Mouse (Mus musculus): ENCODE results near the gene Ets1. TPM values are rescaled to one million over a fixed set of nuclear protein-coding genes. Genes with fewer than 3 reads are reported as not detected.

Ets1 gene
- polyA plus RNA-seq, 1 experiment from 2014 or later, result 80.2 TPM

DNA sequence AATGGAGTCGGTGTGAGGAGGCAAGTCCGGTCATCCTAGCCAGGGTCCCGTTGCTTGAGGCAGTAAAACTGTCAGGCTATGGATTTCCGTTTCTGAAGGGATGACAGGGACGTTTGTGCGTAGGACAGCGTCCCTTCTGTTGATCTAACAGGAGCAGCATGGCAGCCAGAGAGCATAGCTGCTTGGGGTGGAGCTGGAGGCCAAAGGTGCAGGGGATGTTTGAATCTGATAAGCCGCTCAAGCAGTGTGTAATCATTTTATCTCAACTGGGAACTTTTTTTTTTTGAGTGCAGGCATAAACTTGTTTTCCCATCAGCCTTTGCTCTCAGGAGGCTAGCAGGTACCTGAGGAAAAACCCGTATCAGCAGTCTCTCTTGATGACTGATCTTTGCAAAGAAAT, 95.8 kb downstream of the Ets1 start:
- no peak overlapping the region for H3K4me2 ChIP-seq (replicated peaks; ENCODE audit: low read depth, low read length)
- H3K4me3 ChIP-seq (ENCODE audit: low read length), result no peak overlapping the region
- H3K36me3 ChIP-seq (ENCODE audit: insufficient read depth, low read length), result peaks cover 54% of the 10 kb centered on the region
- no peaks in the 10 kb centered on the region for H3K27me3 ChIP-seq (ENCODE audit: insufficient read depth, low read length)
- WGBS, result 19% methylated on average over 9 of the region's 9 CpGs
- H3K4me1 ChIP-seq (ENCODE audit: insufficient read depth, low read length), result peaks cover 16% of the 10 kb centered on the region
- H3K9me3 ChIP-seq (ENCODE audit: low read length), result no peaks in the 10 kb centered on the region
- no peak overlapping the region for H3K9ac ChIP-seq (replicated peaks; ENCODE audit: low read length)
- 0 out of 2 replicates have a peak, but pooled peaks have one; percentile 8 for ATAC-seq (ENCODE audit: low FRiP score, low TSS enrichment)
- no peak overlapping the region for H3K27ac ChIP-seq (ENCODE audit: low read length)

DNA sequence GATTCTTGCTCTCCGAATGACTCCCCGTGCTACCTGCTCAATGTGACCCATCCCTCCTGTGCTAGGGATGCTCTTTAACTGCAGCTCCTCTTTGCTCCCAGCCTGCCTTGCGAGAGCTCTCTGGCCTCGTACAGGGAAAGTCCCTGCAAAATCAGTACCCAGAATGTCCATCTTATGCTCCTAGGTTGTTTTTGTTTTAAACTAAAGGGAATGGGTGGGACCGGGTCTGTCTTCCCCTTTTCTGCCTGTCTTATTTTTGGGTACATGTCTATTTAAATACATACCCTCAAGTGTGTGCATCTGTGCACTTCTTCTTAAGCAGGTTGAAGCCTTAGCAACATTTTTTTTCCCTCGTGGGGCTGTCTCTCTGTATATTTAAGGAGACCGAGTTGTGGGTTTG, 99.0 kb downstream of the Ets1 start:
- Histone ChIP-seq H3K4me2 (replicated peaks; ENCODE audit: low read depth, low read length) (no peak overlapping the region), H3K36me3 (ENCODE audit: insufficient read depth, low read length) (peaks cover 59% of the 10 kb centered on the region), H3K4me1 (ENCODE audit: insufficient read depth, low read length) (peaks cover 12% of the 10 kb centered on the region), H3K4me3 (ENCODE audit: low read length) (no peak overlapping the region), H3K27me3 (ENCODE audit: insufficient read depth, low read length) (no peaks in the 10 kb centered on the region), H3K9me3 (ENCODE audit: low read length) (no peaks in the 10 kb centered on the region), H3K27ac (ENCODE audit: low read length) (no peak overlapping the region), H3K9ac (replicated peaks; ENCODE audit: low read length) (no peak overlapping the region)
- WGBS, result 94% methylated on average over 7 of the region's 7 CpGs
- ATAC-seq (ENCODE audit: low FRiP score, low TSS enrichment), result no peak

DNA sequence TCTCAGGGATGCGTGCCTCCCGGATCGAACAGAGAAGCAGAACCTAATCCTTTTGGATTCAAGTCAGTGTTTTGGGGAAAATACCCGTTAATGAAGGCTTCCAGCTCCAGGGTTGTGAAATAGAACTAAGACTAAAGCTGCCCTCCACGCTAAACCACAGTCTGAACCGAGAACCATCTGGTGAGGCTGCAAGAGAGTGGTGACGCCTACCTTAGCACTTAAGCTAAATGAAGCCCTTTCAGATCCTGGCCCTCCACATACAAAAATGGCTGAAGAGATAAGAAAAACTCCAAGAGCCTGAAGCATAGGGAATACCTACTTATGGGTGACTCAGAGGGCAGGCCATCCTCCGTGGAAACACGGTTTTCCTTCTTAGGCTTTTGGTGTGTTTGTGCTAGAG, 100.0 kb downstream of the Ets1 start:
- H3K4me2 ChIP-seq (replicated peaks; ENCODE audit: low read depth, low read length), result no peak overlapping the region
- 85% methylated on average over 9 of the region's 9 CpGs for WGBS
- no peaks in the 10 kb centered on the region for H3K9me3 ChIP-seq (ENCODE audit: low read length)
- no peaks in the 10 kb centered on the region for H3K27me3 ChIP-seq (ENCODE audit: insufficient read depth, low read length)
- no peak overlapping the region for H3K27ac ChIP-seq (ENCODE audit: low read length)
- no peak overlapping the region for H3K4me3 ChIP-seq (ENCODE audit: low read length)
- no peak for ATAC-seq (ENCODE audit: low FRiP score, low TSS enrichment)
- no peak overlapping the region for H3K9ac ChIP-seq (replicated peaks; ENCODE audit: low read length)
- peaks cover 13% of the 10 kb centered on the region for H3K4me1 ChIP-seq (ENCODE audit: insufficient read depth, low read length)
- peaks cover 61% of the 10 kb centered on the region for H3K36me3 ChIP-seq (ENCODE audit: insufficient read depth, low read length)

DNA sequence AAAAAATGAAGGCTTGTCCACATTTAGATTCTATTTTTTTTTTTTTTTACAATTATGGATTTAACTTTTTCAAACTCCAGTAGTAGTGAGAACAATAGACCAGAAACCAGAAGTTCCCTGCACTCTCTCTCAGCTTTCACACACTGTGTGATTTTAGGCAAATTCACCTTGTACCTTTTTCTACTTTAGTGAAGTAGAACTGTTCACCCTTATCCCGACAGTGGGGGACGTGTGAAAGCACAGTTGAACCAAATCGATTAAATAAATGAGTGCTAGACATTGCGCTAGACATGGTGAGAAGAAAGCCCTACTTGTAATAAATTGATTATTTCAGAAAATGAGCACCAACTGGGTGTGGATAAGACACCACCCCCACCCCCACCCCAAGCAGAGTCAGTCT, 104.0 kb downstream of the Ets1 start:
- no peaks in the 10 kb centered on the region for H3K27me3 ChIP-seq (ENCODE audit: insufficient read depth, low read length)
- peaks cover 44% of the 10 kb centered on the region for H3K4me1 ChIP-seq (ENCODE audit: insufficient read depth, low read length)
- ATAC-seq (ENCODE audit: low FRiP score, low TSS enrichment), result no peak
- H3K27ac ChIP-seq (ENCODE audit: low read length), result no peak overlapping the region
- H3K4me2 ChIP-seq (replicated peaks; ENCODE audit: low read depth, low read length), result no peak overlapping the region
- WGBS, result 90% methylated on average over 4 of the region's 4 CpGs
- H3K4me3 ChIP-seq (ENCODE audit: low read length), result no peak overlapping the region
- H3K9ac ChIP-seq (replicated peaks; ENCODE audit: low read length), result no peak overlapping the region
- no peaks in the 10 kb centered on the region for H3K9me3 ChIP-seq (ENCODE audit: low read length)
- peaks cover 33% of the 10 kb centered on the region for H3K36me3 ChIP-seq (ENCODE audit: insufficient read depth, low read length)

DNA sequence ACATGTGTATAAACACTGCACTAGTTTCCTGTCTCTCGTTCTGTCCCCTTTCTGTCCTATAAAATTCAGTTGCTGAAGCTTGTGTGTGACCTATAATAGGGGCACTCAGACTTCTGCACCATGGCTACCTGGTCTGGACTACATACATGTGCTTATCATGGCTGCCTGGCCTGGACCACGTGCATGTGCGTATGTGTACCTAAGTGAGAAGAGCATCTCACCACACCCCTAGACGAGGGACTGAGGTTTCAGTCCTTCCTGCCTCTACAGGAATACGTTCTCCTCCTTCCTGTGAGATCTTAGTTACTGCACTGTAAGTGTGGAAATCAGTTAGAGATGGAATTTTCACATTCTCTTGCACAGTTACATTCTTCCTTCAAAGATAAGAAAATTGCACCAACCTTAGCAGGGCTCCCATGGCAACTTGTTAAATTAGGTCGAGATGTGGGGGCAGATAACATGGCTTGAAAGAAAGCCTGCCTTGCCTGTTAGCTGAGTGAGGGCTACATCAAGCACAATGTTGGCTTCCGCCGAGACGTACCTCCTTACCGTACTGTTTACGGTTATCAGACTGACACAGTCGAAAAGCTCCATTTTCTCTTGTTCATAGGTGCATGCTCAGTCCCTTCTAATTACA, 104.8 kb downstream of the Ets1 start:
- Histone ChIP-seq H3K4me3 (ENCODE audit: low read length) (no peak overlapping the region), H3K9ac (replicated peaks; ENCODE audit: low read length) (no peak overlapping the region), H3K9me3 (ENCODE audit: low read length) (no peaks in the 10 kb centered on the region), H3K4me2 (replicated peaks; ENCODE audit: low read depth, low read length) (no peak overlapping the region), H3K27ac (ENCODE audit: low read length) (peak overlapping the region; percentile 54; the same call in 1 of the 2 replicates), H3K36me3 (ENCODE audit: insufficient read depth, low read length) (peaks cover 26% of the 10 kb centered on the region), H3K27me3 (ENCODE audit: insufficient read depth, low read length) (no peaks in the 10 kb centered on the region), H3K4me1 (ENCODE audit: insufficient read depth, low read length) (peaks cover 53% of the 10 kb centered on the region)
- no peak for ATAC-seq (ENCODE audit: low FRiP score, low TSS enrichment)
- 76% methylated on average over 12 of the region's 12 CpGs for WGBS

DNA sequence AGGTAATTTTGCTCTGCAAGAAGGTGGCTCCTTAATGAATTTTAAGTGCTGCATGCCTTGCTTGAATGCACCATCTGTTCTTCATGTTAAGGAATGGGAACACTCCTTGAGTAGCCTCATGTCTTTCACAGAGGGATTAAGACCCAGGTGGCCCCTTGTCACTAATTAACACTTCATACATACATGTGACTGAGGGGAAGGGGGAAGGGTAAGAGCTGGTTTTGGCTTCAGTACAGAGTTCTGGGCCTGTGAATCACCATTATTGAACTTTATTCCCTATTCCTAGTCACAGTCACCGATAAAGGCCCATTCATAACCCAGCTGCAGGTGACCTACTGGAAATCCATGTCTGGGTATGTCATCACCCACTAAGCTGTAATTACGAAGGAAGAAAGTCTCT, 105.7 kb downstream of the Ets1 start:
- 0 out of 2 replicates have a peak, but pooled peaks have one; percentile 12 for ATAC-seq (ENCODE audit: low FRiP score, low TSS enrichment)
- WGBS, result 83% methylated on average over 2 of the region's 2 CpGs

DNA sequence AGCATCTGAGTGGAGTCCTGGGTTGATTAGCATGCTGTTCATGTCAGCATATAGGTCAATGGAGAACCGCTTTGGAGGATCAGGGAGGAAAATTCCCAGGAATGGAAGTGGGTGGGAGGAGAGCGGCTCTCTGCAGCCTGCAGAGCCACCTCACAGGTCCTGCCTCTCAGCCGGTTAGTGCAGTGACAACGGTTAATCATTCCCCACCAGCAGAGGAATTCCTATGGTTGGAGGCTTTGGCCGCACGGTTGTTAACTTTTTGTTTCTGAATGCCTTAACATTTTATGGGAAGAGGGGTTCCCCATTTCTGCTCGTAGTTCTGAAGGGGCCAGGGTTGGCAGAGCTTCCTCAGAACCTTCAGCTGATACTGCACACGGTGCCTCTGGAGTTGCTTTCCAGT, 107.1 kb downstream of the Ets1 start:
- ATAC-seq (ENCODE audit: low FRiP score, low TSS enrichment), result peak; percentile 89
- 40% methylated on average over 8 of the region's 8 CpGs for WGBS
- Histone ChIP-seq H3K4me3 (ENCODE audit: low read length) (no peak overlapping the region), H3K9me3 (ENCODE audit: low read length) (no peaks in the 10 kb centered on the region), H3K36me3 (ENCODE audit: insufficient read depth, low read length) (peaks cover 16% of the 10 kb centered on the region), H3K9ac (replicated peaks; ENCODE audit: low read length) (0 out of 2 replicates have a peak overlapping the region, but pooled peaks have one; percentile 3), H3K27ac (ENCODE audit: low read length) (peak overlapping the region; percentile 76), H3K27me3 (ENCODE audit: insufficient read depth, low read length) (no peaks in the 10 kb centered on the region), H3K4me1 (ENCODE audit: insufficient read depth, low read length) (peaks cover 59% of the 10 kb centered on the region), H3K4me2 (replicated peaks; ENCODE audit: low read depth, low read length) (0 out of 2 replicates have a peak overlapping the region, but pooled peaks have one; percentile 3)

More for the DNA sequence above, 105.7 kb downstream of the Ets1 start:
- H3K4me2 ChIP-seq (replicated peaks; ENCODE audit: low read depth, low read length), result no peak overlapping the region
- H3K27ac ChIP-seq (ENCODE audit: low read length), result peak overlapping the region; percentile 76; the same call in 1 of the 2 replicates
- no peak overlapping the region for H3K9ac ChIP-seq (replicated peaks; ENCODE audit: low read length)
- H3K36me3 ChIP-seq (ENCODE audit: insufficient read depth, low read length), result peaks cover 21% of the 10 kb centered on the region
- no peaks in the 10 kb centered on the region for H3K27me3 ChIP-seq (ENCODE audit: insufficient read depth, low read length)
- H3K4me1 ChIP-seq (ENCODE audit: insufficient read depth, low read length), result peaks cover 59% of the 10 kb centered on the region
- no peaks in the 10 kb centered on the region for H3K9me3 ChIP-seq (ENCODE audit: low read length)
- H3K4me3 ChIP-seq (ENCODE audit: low read length), result no peak overlapping the region

DNA sequence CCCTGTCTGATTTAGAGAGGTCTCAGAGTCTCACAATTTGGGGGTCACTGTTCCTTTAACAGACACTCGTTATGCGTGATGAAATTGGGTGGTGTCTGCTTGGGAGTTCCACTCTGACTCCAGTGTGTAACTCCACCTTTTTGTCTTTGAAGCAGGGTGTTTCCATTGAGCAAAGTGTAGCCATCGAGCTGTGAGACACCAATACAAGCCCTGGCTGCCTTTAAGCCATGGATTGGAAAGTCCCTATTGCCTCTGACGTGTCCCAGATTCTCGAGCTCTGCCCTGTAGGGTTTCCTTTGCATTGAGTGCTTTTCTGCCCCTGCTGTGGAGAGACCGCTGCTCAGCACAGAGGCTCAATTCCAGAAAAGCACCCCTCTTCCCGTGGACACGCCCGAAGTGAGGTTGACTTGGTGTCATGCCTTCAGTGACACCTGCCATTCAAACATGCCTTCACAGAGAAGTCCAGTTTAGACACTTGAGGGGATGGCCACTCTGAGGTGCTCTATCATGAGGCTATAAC, 107.7 kb downstream of the Ets1 start:
- H3K4me2 ChIP-seq (replicated peaks; ENCODE audit: low read depth, low read length), result 0 out of 2 replicates have a peak overlapping the region, but pooled peaks have one; percentile 3
- peak overlapping the region; percentile 76 for H3K27ac ChIP-seq (ENCODE audit: low read length)
- ATAC-seq (ENCODE audit: low FRiP score, low TSS enrichment), result peak; percentile 29; the same call in 1 of the 2 replicates

DNA sequence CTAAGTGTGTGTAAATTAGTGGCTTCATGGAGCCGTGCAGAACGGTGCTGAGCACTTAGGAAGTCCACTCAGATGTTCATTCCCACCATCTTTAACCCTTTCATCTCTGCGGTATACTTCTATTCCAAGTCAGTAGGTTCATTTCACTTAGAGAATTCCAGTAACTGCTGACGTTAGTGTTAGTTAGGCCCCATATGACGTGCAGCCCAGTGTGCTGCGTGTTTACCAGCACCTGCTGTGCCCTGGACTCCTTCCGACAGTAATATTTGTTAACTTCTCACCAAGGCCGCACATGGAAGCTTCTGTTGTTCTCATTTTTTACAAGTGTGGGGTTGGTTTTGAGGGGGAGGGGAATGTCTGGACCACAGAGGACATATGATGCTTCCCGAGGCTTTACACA, 108.3 kb downstream of the Ets1 start:
- H3K9me3 ChIP-seq (ENCODE audit: low read length), result no peaks in the 10 kb centered on the region
- ATAC-seq (ENCODE audit: low FRiP score, low TSS enrichment), result no peak
- peaks cover 59% of the 10 kb centered on the region for H3K4me1 ChIP-seq (ENCODE audit: insufficient read depth, low read length)
- WGBS, result 68% methylated on average over 9 of the region's 9 CpGs
- H3K4me3 ChIP-seq (ENCODE audit: low read length), result no peak overlapping the region
- H3K36me3 ChIP-seq (ENCODE audit: insufficient read depth, low read length), result peaks cover 6% of the 10 kb centered on the region
- H3K9ac ChIP-seq (replicated peaks; ENCODE audit: low read length), result no peak overlapping the region
- H3K27me3 ChIP-seq (ENCODE audit: insufficient read depth, low read length), result no peaks in the 10 kb centered on the region
- H3K4me2 ChIP-seq (replicated peaks; ENCODE audit: low read depth, low read length), result no peak overlapping the region
- peak overlapping the region; percentile 76 for H3K27ac ChIP-seq (ENCODE audit: low read length)

More for the DNA sequence above, 107.7 kb downstream of the Ets1 start:
- Histone ChIP-seq H3K27me3 (ENCODE audit: insufficient read depth, low read length) (no peaks in the 10 kb centered on the region), H3K4me1 (ENCODE audit: insufficient read depth, low read length) (peaks cover 59% of the 10 kb centered on the region), H3K36me3 (ENCODE audit: insufficient read depth, low read length) (peaks cover 10% of the 10 kb centered on the region), H3K4me3 (ENCODE audit: low read length) (no peak overlapping the region), H3K9ac (replicated peaks; ENCODE audit: low read length) (0 out of 2 replicates have a peak overlapping the region, but pooled peaks have one; percentile 3), H3K9me3 (ENCODE audit: low read length) (no peaks in the 10 kb centered on the region)
- 71% methylated on average over 9 of the region's 9 CpGs for WGBS
